Mouse (Mus musculus): ENCODE results near the gene Txn2. TPM values are rescaled to one million over a fixed set of nuclear protein-coding genes. Genes with fewer than 3 reads are reported as not detected.

The Txn2 gene
- polyA plus RNA-seq, 1 experiment from 2014 or later: 261 TPM

DNA sequence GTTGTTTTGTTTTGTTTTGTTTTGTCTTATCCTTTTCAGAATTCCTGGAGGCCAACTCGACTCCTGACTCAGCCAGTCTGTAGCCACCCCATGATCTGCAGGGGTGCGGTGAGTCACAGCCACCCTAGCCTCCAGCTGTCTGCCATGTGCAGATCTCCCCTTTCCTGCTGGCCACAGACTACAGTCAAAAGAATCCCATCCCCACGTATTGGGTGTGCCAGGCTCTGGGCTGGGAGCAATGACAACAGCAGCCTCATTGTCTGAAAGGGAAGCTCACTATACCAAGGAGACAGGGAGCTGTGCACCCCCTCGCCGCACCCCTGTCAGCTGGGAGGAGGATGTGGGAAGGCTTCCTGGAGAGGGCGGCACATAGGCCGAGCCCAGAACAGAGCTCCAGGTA lies 40.5 kb downstream of the Txn2 start:
- H3K27ac ChIP-seq (ENCODE audit: low read depth): no peak overlapping the region
- no peak overlapping the region for H3K4me2 ChIP-seq (ENCODE audit: low read depth, low read length)
- no peaks in the 10 kb centered on the region for H3K36me3 ChIP-seq (replicated peaks; ENCODE audit: insufficient read depth, low read length)
- no peak overlapping the region for H3K9ac ChIP-seq (replicated peaks)
- no peaks in the 10 kb centered on the region for H3K27me3 ChIP-seq (ENCODE audit: insufficient read depth, low read length)
- ATAC-seq (no peak), DNase-seq (no peak)
- 71% methylated on average over 7 of the region's 7 CpGs for WGBS (ENCODE audit: insufficient replicate concordance)
- no peaks in the 10 kb centered on the region for H3K9me3 ChIP-seq (ENCODE audit: low read length)
- H3K4me3 ChIP-seq (ENCODE audit: low read depth, low read length): no peak overlapping the region
- H3K4me1 ChIP-seq (ENCODE audit: insufficient read depth): peaks cover 7% of the 10 kb centered on the region; the same call in 1 of the 2 replicates
- TF ChIP-seq EP300 (IDR thresholded peaks at IDR 0.05; ENCODE audit: low read depth): no peak
- TF ChIP-seq CTCF (IDR thresholded peaks at IDR 0.05; ENCODE audit: low read depth): no peak

- DNase-seq (no peak), ATAC-seq (no peak)
- no peak for TF ChIP-seq EP300 (IDR thresholded peaks at IDR 0.05; ENCODE audit: low read depth)
- no peak for TF ChIP-seq CTCF (IDR thresholded peaks at IDR 0.05; ENCODE audit: low read depth)
- WGBS (ENCODE audit: insufficient replicate concordance): 64% methylated on average over 1 of the region's 1 CpGs
- no peak overlapping the region for H3K9ac ChIP-seq (replicated peaks)
- no peaks in the 10 kb centered on the region for H3K27me3 ChIP-seq (ENCODE audit: insufficient read depth, low read length)
- H3K27ac ChIP-seq (ENCODE audit: low read depth): no peak overlapping the region
- no peak overlapping the region for H3K4me2 ChIP-seq (ENCODE audit: low read depth, low read length)
- H3K4me1 ChIP-seq (ENCODE audit: insufficient read depth): peaks cover 9% of the 10 kb centered on the region
- H3K4me3 ChIP-seq (ENCODE audit: low read depth, low read length): no peak overlapping the region
- no peaks in the 10 kb centered on the region for H3K9me3 ChIP-seq (ENCODE audit: low read length)
- no peaks in the 10 kb centered on the region for H3K36me3 ChIP-seq (replicated peaks; ENCODE audit: insufficient read depth, low read length)
These were observed 41.7 kb downstream of the Txn2 start for GRCm38 (mm10) chr15:77887093-77887488.

- H3K4me2 ChIP-seq (ENCODE audit: low read depth, low read length): no peak overlapping the region
- H3K36me3 ChIP-seq (replicated peaks; ENCODE audit: insufficient read depth, low read length): no peaks in the 10 kb centered on the region
- no peak overlapping the region for H3K9ac ChIP-seq (replicated peaks)
- TF ChIP-seq EP300 (IDR thresholded peaks at IDR 0.05; ENCODE audit: low read depth) (no peak), CTCF (IDR thresholded peaks at IDR 0.05; ENCODE audit: low read depth) (no peak)
- no peak for ATAC-seq
- H3K27me3 ChIP-seq (ENCODE audit: insufficient read depth, low read length): no peaks in the 10 kb centered on the region
- H3K4me1 ChIP-seq (ENCODE audit: insufficient read depth): peaks cover 12% of the 10 kb centered on the region
- DNase-seq: no peak
- H3K9me3 ChIP-seq (ENCODE audit: low read length): no peaks in the 10 kb centered on the region
- peak overlapping the region; percentile 39 for H3K27ac ChIP-seq (ENCODE audit: low read depth)
- WGBS (ENCODE audit: insufficient replicate concordance): 69% methylated on average over 5 of the region's 5 CpGs
- no peak overlapping the region for H3K4me3 ChIP-seq (ENCODE audit: low read depth, low read length)
These were observed 42.3 kb downstream of the Txn2 start for GRCm38 (mm10) chr15:77886369-77887092.

DNA sequence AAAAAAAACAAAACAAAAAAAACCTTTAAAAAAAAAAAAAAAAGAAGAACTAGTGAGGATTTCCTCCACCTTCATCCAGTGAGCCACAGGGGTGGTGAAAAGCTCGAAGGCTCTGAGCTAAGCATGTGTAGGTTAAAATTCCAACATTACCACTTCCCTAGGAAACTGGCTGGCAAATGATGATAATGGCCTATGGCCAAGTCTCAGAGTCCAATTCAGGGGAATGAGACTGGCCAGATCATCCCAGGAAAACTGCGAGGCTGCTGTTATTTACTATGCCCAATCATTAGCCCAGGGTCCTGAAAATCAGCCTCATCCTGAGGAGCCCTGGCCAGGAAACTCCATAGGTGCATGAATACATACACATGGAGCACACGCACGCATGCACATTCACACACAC lies 42.9 kb downstream of the Txn2 start:
- 60% methylated on average over 4 of the region's 4 CpGs for WGBS (ENCODE audit: insufficient replicate concordance)
- Histone ChIP-seq H3K36me3 (replicated peaks; ENCODE audit: insufficient read depth, low read length) (no peaks in the 10 kb centered on the region), H3K9ac (replicated peaks) (no peak overlapping the region), H3K4me1 (ENCODE audit: insufficient read depth) (peaks cover 15% of the 10 kb centered on the region), H3K9me3 (ENCODE audit: low read length) (no peaks in the 10 kb centered on the region), H3K4me3 (ENCODE audit: low read depth, low read length) (no peak overlapping the region), H3K27ac (ENCODE audit: low read depth) (peak overlapping the region; percentile 39), H3K27me3 (ENCODE audit: insufficient read depth, low read length) (no peaks in the 10 kb centered on the region), H3K4me2 (ENCODE audit: low read depth, low read length) (no peak overlapping the region)
- DNase-seq (peak; percentile 57), ATAC-seq (peak; percentile 68)
- TF ChIP-seq EP300 (IDR thresholded peaks at IDR 0.05; ENCODE audit: low read depth) (no peak), CTCF (IDR thresholded peaks at IDR 0.05; ENCODE audit: low read depth) (no peak)

DNA sequence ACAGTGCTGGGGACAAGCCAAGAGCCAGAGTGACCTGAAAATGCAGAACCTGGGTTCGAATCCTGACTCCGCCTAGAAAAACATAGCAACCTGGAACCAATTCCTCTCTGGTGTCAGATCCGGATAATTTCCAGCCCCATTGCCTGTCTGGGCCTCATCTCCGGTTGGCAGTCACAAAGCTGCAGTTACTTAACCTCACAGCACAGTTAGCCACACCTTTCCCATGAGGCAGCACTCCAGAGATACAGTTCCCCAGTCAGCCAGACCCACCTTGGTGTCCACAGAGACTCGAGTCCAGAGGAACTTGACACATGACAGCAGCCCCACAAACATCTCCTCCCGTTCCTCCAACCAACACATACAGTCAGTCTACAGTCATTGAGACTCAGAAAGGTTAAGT lies 43.6 kb downstream of the Txn2 start:
- Histone ChIP-seq H3K9me3 (ENCODE audit: low read length) (no peaks in the 10 kb centered on the region), H3K4me3 (ENCODE audit: low read depth, low read length) (no peak overlapping the region), H3K9ac (replicated peaks) (no peak overlapping the region), H3K36me3 (replicated peaks; ENCODE audit: insufficient read depth, low read length) (no peaks in the 10 kb centered on the region), H3K27me3 (ENCODE audit: insufficient read depth, low read length) (no peaks in the 10 kb centered on the region), H3K4me2 (ENCODE audit: low read depth, low read length) (no peak overlapping the region), H3K27ac (ENCODE audit: low read depth) (0 out of 2 replicates have a peak overlapping the region, but pooled peaks have one; percentile 1), H3K4me1 (ENCODE audit: insufficient read depth) (peaks cover 15% of the 10 kb centered on the region)
- WGBS (ENCODE audit: insufficient replicate concordance): 66% methylated on average over 6 of the region's 6 CpGs
- no peak for DNase-seq
- ATAC-seq: no peak
- TF ChIP-seq CTCF (IDR thresholded peaks at IDR 0.05; ENCODE audit: low read depth) (no peak), EP300 (IDR thresholded peaks at IDR 0.05; ENCODE audit: low read depth) (no peak)

GRCm38 (mm10) chr15:77883697-77884010 lies 45.2 kb downstream of the Txn2 start:
- H3K4me2 ChIP-seq (ENCODE audit: low read depth, low read length): no peak overlapping the region
- no peaks in the 10 kb centered on the region for H3K36me3 ChIP-seq (replicated peaks; ENCODE audit: insufficient read depth, low read length)
- H3K27me3 ChIP-seq (ENCODE audit: insufficient read depth, low read length): no peaks in the 10 kb centered on the region
- DNase-seq (no peak), ATAC-seq (no peak)
- H3K4me1 ChIP-seq (ENCODE audit: insufficient read depth): peaks cover 15% of the 10 kb centered on the region
- H3K27ac ChIP-seq (ENCODE audit: low read depth): peak overlapping the region; percentile 66
- no peaks in the 10 kb centered on the region for H3K9me3 ChIP-seq (ENCODE audit: low read length)
- TF ChIP-seq CTCF (IDR thresholded peaks at IDR 0.05; ENCODE audit: low read depth): no peak
- TF ChIP-seq EP300 (IDR thresholded peaks at IDR 0.05; ENCODE audit: low read depth): no peak
- WGBS (ENCODE audit: insufficient replicate concordance): 72% methylated on average over 4 of the region's 4 CpGs
- H3K4me3 ChIP-seq (ENCODE audit: low read depth, low read length): no peak overlapping the region
- no peak overlapping the region for H3K9ac ChIP-seq (replicated peaks)
